Mouse (Mus musculus) cerebellum, postnatal 25 days (tissue): ENCODE measurements around the gene Gm15319.
A peak's percentile ranks its signal among the peaks of the same experiment; 100 is the strongest.
"Not testable (repeated sequence)": the region's sequence is repeated elsewhere in the genome, so short reads cannot be mapped to it uniquely, and the experiment has no call there.

Source experiments
- DNase-seq, 2 experiments: peaks; one replicate each; pipeline ENCODE4 v3.0.0; 2021; ENCODE audit warnings: mixed read lengths in 2 of 2

The Gm15319 gene

DNA sequence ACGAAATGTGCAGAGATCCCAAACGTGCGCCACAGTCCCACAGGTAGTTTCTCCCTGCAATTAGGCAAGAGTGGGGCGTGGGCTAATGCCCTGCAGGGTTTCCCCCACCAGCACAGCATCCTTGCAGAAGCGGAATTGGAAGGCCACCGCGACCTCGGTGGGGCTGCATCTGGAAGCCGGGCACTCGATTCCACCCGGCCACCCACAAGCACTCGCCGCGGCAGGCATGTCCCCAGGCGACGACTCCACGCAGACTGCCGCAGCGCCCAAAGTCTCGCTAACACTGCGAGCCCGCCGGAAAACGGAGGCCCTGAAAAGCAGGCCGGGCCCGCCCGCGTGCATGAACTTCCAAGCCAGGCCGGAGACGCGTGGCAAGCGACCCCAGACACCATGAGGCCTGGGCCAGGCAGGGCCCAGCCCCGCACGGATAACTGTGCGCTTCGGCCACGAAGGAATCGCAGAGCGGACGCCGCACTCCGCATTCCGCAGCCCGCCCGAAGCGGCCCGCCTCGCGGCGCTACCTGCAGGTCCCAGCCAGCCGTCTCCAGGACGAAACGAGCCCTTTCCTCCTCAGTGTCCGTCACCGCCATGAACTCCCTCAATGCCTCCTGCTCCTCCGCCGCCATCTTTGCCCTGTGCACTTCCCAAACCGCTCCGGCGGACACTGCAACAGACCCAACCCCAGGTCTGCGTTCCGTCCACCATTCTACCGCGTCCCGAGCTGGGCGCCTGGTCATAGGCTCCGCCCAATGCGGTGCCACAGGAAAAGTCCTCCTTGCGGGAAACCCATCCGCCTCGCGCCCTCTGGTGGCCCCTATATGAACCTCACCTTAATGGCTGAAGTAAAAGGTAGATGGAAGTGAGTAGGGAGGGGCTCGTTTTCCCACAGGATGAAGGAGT is 66.0 kb downstream of the Gm15319 start:
- DNase-seq = peak; percentile 81 to 84

- DNase-seq = peak in 1 of 2 experiments; percentile 1
Observed at GRCm38 (mm10) chr8:20295881-20296280, 67.1 kb downstream of the Gm15319 start.

GRCm38 (mm10) chr8:20294826-20295225 is 68.2 kb downstream of the Gm15319 start:
- peak in 1 of 2 experiments; percentile 5 for DNase-seq

DNA sequence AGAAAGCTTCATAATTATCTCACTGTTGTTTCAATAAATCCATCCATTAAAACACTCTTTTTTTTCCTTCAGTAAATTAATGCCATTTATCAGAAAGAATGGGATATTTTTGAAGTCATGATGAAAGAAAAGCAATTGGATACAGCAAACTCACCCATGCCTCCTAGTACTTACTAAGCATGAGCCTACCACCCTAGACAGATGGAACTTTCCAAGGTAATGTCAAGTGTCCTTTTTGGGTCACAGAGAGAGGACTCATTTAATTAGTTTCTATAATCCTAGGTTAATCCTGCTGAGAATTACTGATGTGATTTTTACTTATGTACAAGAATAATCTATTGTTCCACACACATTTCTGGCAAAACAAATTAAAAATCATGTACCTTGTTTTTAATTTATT is 69.0 kb downstream of the Gm15319 start:
- DNase-seq = peak in 1 of 2 experiments; percentile 2

GRCm38 (mm10) chr8:20290015-20290414 is 73.0 kb downstream of the Gm15319 start:
- not testable (repeated sequence) for DNase-seq

DNA sequence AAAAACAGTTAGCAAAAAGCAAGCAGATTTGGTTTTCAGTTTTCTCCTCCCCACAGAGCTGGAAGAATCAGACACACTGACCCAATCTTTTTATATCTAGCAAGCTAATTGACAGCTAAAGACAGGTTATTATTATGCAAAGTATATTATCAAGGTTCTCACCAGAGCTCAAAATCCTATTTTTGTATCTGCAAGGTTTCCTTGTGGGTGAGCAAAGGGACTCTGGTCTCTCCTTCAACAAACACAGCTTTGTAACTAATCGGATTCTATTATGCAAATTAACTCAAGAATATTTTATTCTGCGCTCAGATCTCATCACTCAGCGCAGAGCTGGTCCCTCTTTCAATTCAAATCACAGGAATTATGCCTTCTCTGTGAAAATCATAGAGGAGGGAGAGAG is 74.1 kb downstream of the Gm15319 start:
- peak in 1 of 2 experiments; percentile 2 for DNase-seq

- DNase-seq = not testable (repeated sequence)
Observed at GRCm38 (mm10) chr8:20287706-20288105, 75.3 kb downstream of the Gm15319 start.
